Mouse (Mus musculus) adrenal gland, adult 10 weeks (tissue): ENCODE results near the gene Fbxo46. TPM values are rescaled to one million over a fixed set of nuclear protein-coding genes. Genes with fewer than 3 reads are reported as not detected.

Experiments used
- polyA plus RNA-seq: library from polyadenylated mRNA; stranded (reverse); fragments of 350-450 nt; fragmentation: Illumina TruSeq; extraction: RNeasy Lipid Tissue Mini Kit (QIAGEN cat#74804); gene quantifications from one replicate; pipeline ENCODE4 v1.2.3, GENCODE M21; 2014; ENCODE audit warnings: low read depth, low replicate concordance

Gene Fbxo46
- polyA plus RNA-seq, result 0.82 TPM

DNA sequence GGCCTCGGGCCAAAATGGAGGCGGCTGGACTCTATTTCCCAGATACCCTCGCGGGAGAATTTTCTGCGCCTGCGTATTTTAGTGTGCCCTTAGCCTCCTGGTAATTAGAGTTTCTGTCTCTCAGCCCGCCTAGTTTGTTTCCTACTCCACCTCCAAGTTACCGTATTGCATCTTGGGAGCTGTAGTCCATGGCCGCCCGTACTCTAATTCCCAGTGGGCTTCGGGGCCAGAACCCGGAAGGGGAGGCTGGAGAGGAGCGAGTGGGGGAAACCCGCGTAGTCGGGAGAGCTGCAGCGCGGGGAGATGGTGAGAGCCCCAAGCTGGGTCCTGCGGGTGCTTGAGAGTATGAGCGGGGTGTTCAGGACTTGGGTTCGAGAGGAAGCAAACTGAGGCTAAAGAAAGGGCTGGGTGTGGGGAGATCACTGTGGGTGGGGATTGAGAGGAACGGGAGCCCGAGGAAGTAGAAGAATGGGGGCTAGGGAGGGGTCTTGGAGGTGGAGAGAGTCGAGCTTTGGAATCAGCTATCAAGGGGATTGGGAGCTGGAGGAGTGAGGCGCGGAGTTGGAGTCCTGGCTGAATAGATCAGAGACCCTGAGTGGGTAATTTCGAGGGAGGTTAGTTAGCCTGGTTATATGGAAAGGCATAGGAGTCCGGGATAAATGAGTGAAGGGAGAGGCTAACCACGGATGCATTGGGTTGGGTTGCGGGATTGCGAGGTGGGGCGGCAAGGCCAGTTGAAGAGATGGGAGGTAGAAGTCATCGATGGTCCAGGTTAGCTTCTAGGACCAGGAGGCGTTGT, at the start of gene Fbxo46:
Fbxo46 (plus strand) TSS at position 229 of the 799 bp plus-strand sequence.

DNA sequence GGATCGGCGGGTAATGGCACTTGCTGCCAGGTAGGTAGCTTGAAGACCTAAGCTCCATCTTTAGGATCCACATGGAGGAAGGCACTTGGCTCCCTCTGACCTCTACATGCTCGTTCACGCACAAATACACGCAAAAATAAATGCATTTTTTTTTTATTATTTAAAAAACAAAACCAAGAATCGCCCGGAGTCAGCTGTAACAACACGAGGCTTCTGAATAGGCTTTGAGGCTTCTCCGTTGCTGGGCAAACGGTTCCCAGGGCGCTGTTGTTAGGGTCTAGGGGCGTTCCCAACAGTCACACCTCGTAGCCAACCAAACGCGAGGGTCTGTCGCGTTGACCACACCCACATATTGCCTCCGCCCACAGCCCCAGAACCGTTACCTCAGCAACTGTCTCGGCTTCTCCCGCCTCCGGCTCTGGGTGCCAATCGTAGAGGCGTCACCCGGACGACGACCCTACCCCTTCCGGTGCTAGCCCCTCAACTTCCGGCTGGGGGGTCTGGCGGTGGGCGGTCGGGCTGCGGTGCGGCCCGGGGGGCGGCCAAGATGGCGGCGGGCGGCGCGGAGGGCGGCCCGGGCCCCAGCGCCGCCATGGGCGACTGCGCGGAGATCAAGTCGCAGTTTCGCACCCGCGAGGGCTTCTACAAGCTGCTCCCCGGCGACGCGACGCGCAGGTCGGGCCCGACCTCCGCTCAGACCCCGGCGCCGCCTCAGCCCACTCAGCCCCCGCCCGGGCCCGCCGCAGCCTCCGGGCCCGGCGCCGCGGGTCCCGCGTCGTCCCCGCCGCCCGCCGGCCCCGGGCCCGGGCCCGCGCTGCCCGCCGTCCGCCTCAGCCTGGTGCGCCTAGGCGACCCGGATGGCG, 43.7 kb upstream of the Fbxo46 start, which contains the start of gene Dmwd:
Dmwd (plus strand) TSS at position 505 of the 863 bp plus-strand sequence.

DNA sequence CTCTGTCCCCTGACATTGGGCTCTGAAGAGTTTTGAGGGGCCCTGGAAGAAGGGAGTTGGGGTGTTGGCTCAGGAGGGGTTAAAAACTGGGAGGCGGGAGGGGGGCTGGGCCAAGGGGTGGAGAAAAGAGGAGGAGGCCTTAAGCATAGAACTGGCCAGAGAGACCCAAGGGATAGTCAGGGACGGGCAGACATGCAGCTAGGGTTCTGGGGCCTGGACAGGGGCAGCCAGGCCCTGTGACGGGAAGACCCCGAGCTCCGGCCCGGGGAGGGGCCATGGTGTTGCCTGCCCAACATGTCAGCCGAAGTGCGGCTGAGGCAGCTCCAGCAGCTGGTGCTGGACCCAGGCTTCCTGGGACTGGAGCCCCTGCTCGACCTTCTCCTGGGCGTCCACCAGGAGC, 36.0 kb upstream of the Fbxo46 start, which contains the start of gene Dmpk:
Dmpk (plus strand) TSS at position 149 of the 400 bp plus-strand sequence.

DNA sequence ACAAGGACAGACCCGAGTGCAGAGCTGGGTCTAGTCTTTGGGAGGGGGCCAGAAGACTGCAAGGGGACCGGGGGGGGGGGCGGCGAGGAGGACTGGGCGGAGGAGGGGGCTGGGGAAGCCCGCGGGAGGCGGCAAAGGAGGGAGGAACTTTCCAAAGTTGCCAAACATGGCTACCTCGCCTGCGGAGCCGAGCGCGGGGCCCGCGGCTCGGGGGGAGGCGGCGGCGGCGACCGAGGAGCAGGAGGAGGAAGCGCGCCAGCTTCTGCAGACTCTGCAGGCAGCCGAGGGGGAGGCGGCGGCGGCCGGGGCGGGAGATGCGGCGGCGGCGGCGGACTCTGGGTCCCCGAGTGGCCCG, 25.2 kb upstream of the Fbxo46 start, which contains the start of gene Six5:
Six5 (plus strand) TSS at position 124 of the 355 bp plus-strand sequence.

DNA sequence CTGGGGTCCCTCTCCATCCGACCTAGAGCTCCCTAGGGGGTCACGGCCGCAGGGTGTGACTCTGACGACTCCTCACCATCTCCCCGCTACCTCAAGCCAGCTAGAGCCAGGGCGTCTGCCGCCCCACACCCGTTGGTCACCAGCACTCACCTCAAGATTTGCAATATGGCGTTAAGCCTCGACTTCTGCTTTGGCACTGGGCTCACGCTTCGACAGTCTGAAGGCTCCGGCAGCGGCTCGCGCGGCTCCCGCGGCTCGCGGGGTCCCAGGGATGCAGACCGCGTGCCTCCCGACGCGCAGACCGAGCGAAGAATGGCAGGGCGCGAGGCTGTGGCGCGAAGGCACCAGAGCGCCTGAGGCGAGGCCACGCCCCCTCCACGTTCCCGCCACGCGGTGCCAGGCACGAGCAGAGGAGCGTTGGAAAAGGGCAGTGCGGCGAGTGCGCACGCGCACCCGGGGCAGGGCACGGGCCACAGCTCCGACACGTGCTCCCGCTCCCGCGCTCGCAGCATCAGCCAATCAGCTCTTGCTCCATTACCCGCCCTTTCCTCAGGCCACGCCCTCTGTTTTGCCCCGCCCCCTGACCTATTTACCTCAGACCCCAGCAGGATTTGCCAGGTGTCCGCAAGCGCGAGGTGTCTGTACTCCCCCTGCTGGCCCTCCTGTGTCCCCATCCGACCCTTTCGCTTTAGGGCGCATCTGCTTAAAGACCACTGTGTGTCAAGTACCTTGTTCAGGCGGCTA, 1.5 kb upstream of the Fbxo46 start, which contains the start of gene Gm4969:
Gm4969 (minus strand) TSS at position 341 of the 744 bp plus-strand sequence.

DNA sequence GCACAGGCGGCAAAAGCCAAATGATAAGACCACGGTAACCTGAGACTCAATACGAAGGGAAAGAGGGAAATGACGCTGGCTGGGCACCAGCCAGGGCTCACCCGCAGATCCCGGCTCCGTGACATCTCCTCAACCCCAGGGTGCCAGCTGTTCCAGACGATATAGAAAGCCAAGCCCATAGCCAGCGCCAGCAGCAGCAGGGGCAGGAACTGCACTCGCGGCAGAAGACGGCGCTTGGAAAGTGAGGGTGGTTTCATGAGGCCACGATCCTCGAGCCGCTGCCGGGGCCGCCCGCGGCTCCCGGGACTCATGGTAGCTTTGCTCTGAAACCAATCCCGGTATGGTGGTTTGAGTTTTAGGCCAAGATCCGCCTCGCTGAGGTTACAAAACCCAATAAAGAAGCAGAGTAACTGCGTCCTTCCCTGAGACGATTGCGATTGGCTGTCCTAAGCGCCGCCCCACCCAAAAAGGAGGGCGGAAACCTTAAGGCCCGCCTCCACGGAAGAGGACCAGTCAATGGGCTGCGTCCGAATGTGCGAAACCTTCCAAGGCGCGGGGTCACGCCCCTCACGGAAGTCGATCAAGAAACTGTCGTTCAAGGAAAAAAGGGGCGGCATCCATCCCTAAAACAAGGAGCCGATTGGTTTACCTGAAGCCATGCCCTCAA, 29.3 kb downstream of the Fbxo46 start, which contains the start of gene Qpctl:
Qpctl (minus strand) TSS at position 417 of the 667 bp plus-strand sequence.

DNA sequence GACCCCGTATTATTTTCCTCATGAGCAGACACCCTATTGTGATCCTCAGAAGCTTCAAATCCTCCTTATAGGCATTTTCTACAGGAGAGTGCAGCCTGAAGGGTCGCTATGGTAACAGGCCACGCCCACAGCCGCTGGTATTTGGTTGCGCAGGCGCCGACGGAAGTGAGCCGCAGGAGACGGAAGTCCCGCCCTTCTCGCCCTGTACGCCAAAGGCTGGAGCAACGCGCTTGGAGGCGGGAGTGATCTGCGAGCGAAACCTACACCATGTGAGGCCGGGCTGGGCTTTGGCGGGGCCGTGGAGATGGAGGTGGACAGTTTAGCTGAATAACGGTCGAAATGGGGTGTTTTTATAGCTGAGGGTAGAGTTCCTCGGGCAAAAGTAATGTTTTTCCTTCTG, 30.0 kb downstream of the Fbxo46 start, which contains the start of gene Snrpd2:
Snrpd2 (plus strand) TSS at position 97 of the 400 bp plus-strand sequence.

DNA sequence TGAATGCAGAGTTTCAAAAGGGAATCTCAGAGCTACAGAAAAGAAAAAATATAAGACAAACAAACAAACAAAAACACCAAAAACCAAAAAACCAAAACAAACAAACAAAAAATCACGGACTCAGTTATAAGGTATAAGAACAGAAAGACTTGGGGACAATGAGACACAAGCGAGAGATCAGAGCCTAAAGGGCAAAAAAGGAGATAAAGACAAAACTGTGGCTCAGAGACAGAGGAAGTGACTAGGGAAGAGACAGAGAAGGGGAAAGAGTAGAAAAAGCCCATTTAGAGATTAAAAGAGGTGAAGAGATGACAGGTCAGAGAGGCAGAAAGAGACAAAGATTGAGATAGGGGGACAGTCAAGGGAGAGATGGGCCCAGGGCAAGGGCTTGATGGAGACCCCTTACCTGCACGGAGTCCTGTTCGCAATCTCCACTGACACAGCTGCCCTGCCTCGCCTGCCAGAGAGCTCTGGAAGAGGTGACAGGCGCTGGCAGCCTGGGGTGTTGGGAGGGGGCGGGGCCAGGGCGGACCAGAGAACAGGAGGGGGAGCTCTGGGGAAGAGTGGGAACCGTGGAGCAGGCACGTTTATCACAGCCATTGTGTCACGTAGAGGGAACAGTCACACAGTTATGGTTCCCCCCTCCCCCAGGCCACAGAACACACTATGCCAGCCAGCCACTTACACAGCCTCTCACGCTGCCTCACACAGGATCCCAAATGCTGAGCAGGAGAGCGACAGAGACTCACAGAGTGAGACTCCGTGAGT, 46.2 kb downstream of the Fbxo46 start, which contains the start of gene Gipr:
Gipr (minus strand) TSS at position 472 of the 768 bp plus-strand sequence.

DNA sequence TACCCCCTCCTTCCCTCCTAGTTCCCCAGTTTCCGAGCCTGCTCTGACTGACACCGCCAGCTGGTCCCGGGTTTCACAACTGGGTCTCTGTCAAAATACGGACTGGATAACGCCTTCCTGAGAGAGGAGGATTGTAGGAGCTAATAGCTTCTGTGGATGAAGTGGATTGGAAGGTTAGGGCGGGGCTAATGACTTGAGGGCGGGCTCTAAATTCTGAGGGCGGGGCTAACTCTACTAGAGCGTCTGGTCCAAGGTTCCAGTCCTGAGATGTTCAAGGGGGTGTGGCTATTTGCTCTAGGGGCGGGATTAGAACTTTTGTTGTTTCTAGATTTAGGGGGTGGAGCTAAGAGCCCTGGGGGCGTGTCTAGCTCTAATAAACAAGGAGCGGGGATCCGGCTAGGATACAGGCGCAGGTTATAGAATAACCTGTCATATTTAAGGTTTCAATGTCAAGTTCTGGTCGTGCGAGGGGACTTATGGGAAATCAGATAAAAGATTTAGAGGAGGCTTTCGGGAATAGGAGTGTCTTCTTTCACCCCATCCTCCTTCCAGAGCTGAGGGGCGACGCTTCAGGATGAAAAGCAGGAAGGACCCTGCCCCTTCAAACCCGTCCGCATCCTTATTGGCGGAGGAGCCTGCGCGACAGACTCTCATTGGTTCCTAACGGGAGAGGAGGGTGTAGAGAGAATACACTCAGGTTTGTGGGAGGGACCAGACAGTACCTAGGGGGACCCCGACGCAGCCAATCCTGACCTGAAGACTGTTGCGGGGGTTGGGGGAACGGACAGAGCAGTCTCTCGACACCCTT, 56.3 kb downstream of the Fbxo46 start, which contains the start of gene Eml2:
Eml2 (plus strand) TSS at position 714 of the 808 bp plus-strand sequence.

Other genes starting within 250 kb of the Fbxo46 start
- not detected for gene Pglyrp1, start 248.5 kb upstream of the Fbxo46 start, polyA plus RNA-seq
- gene Ccdc61, start 209.4 kb upstream of the Fbxo46 start, polyA plus RNA-seq, result not detected
- 0.93 TPM for gene Nova2, start 194.0 kb upstream of the Fbxo46 start, polyA plus RNA-seq
- not detected for gene Nanos2, start 132.5 kb upstream of the Fbxo46 start, polyA plus RNA-seq
- gene Mypop, start 128.6 kb upstream of the Fbxo46 start, polyA plus RNA-seq, result not detected
- gene Irf2bp1, start 115.8 kb upstream of the Fbxo46 start, polyA plus RNA-seq, result 2.5 TPM
- gene Foxa3, start 96.3 kb upstream of the Fbxo46 start, polyA plus RNA-seq, result not detected
- 7.6 TPM for gene Sympk, start 95.5 kb upstream of the Fbxo46 start, polyA plus RNA-seq
- gene Rsph6a, start 65.2 kb upstream of the Fbxo46 start, polyA plus RNA-seq, result not detected
- gene Dmwd, start 43.6 kb upstream of the Fbxo46 start, polyA plus RNA-seq, result 1.3 TPM
- 11.7 TPM for gene Dmpk, start 36.0 kb upstream of the Fbxo46 start, polyA plus RNA-seq
- 1.5 TPM for gene Six5, start 25.3 kb upstream of the Fbxo46 start, polyA plus RNA-seq
- gene Gm4969, start 1.5 kb upstream of the Fbxo46 start, polyA plus RNA-seq, result not detected
- gene Qpctl, start 29.4 kb downstream of the Fbxo46 start, polyA plus RNA-seq, result 10.5 TPM
- 2.0 TPM for gene Snrpd2, start 29.9 kb downstream of the Fbxo46 start, polyA plus RNA-seq
- not detected for gene Gipr, start 46.3 kb downstream of the Fbxo46 start, polyA plus RNA-seq
- gene Eml2, start 56.6 kb downstream of the Fbxo46 start, polyA plus RNA-seq, result not detected
- gene Gpr4, start 92.7 kb downstream of the Fbxo46 start, polyA plus RNA-seq, result 5.4 TPM
- 13.0 TPM for gene Opa3, start 108.5 kb downstream of the Fbxo46 start, polyA plus RNA-seq
- gene Vasp, start 152.0 kb downstream of the Fbxo46 start, polyA plus RNA-seq, result 17.5 TPM
- gene Ppm1n, start 160.2 kb downstream of the Fbxo46 start, polyA plus RNA-seq, result not detected
- gene Rtn2, start 162.8 kb downstream of the Fbxo46 start, polyA plus RNA-seq, result 1.9 TPM
- gene Fosb, start 190.2 kb downstream of the Fbxo46 start, polyA plus RNA-seq, result 1.3 TPM
- not detected for gene Ercc1, start 224.9 kb downstream of the Fbxo46 start, polyA plus RNA-seq
- 1.8 TPM for gene Cd3eap, start 239.6 kb downstream of the Fbxo46 start, polyA plus RNA-seq
- not detected for gene Ppp1r13l, start 239.9 kb downstream of the Fbxo46 start, polyA plus RNA-seq